Mouse (Mus musculus) yolk sac, embryonic 10.5 days (tissue): ENCODE measurements around the gene Gabarapl2.
"Not testable (repeated sequence)": the region's sequence is repeated elsewhere in the genome, so short reads cannot be mapped to it uniquely, and the experiment has no call there.

Experiments used
- DNase-seq: peaks from one replicate; pipeline ENCODE4 v3.0.0-alpha.2; 2017; ENCODE audit warnings: low spot score

The Gabarapl2 gene

GRCm38 (mm10) chr8:111937184-111937583, 3.3 kb upstream of the Gabarapl2 start:
- DNase-seq, result no peak

- not testable (repeated sequence) for DNase-seq
Measured at GRCm38 (mm10) chr8:111938076-111938985, 2.2 kb upstream of the Gabarapl2 start.

- peak; percentile 69 for DNase-seq
Measured at GRCm38 (mm10) chr8:111939516-111940142, 874 bp upstream of the Gabarapl2 start.

GRCm38 (mm10) chr8:111941101-111941454, 575 bp downstream of the Gabarapl2 start:
- no peak for DNase-seq

- no peak for DNase-seq
Measured at GRCm38 (mm10) chr8:111943544-111943943, 3.0 kb downstream of the Gabarapl2 start.

- DNase-seq, result no peak
Measured at GRCm38 (mm10) chr8:111947144-111947543, 6.6 kb downstream of the Gabarapl2 start.

- no peak for DNase-seq
Measured at GRCm38 (mm10) chr8:111947954-111948353, 7.5 kb downstream of the Gabarapl2 start.

GRCm38 (mm10) chr8:111950846-111951245, 10.3 kb downstream of the Gabarapl2 start:
- DNase-seq, result no peak

- DNase-seq, result no peak
Measured at GRCm38 (mm10) chr8:111951317-111951716, 10.8 kb downstream of the Gabarapl2 start.

GRCm38 (mm10) chr8:111951936-111952335, 11.4 kb downstream of the Gabarapl2 start:
- DNase-seq, result no peak

- DNase-seq, result no peak
Measured at GRCm38 (mm10) chr8:111954844-111955594, 14.5 kb downstream of the Gabarapl2 start.

GRCm38 (mm10) chr8:111955879-111956278, 15.4 kb downstream of the Gabarapl2 start:
- DNase-seq, result no peak

GRCm38 (mm10) chr8:111957231-111957630, 16.7 kb downstream of the Gabarapl2 start:
- DNase-seq, result no peak

- no peak for DNase-seq
Measured at GRCm38 (mm10) chr8:111960591-111961321, 20.3 kb downstream of the Gabarapl2 start.

- no peak for DNase-seq
Measured at GRCm38 (mm10) chr8:111961330-111961729, 20.8 kb downstream of the Gabarapl2 start.

- DNase-seq, result no peak
Measured at GRCm38 (mm10) chr8:111962589-111962988, 22.1 kb downstream of the Gabarapl2 start.

- no peak for DNase-seq
Measured at GRCm38 (mm10) chr8:111963091-111963490, 22.6 kb downstream of the Gabarapl2 start.

GRCm38 (mm10) chr8:111963546-111963945, 23.0 kb downstream of the Gabarapl2 start:
- DNase-seq, result no peak

- DNase-seq, result no peak
Measured at GRCm38 (mm10) chr8:111964351-111964750, 23.8 kb downstream of the Gabarapl2 start.

GRCm38 (mm10) chr8:111964849-111965561, 24.5 kb downstream of the Gabarapl2 start:
- DNase-seq, result no peak

- DNase-seq, result no peak
Measured at GRCm38 (mm10) chr8:111967246-111967870, 26.9 kb downstream of the Gabarapl2 start.
